Mouse (Mus musculus): ENCODE data around the gene Arhgap42.

DNA sequence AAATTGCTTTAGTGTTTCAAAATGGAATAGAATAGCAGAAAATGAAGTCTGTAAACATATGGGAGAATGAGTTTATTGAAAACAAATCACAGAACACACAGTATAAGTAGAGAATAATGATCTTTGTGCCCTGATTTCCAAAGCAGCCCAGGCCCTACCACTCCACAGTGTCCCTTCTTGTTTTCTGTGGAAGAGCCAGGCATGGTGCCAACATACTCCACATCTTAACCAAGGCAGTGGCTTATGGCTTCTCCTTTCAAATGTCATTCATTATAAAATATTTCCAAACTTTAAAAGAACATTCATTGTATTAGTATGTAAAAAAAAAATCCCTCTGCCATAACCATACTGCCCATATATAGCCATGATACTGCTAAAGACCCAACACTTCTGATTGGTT, 42.9 kb downstream of the Arhgap42 start:
- TF ChIP-seq CTCF (IDR thresholded peaks at IDR 0.05; ENCODE audit: low read depth): no peak
- no peak for TF ChIP-seq EP300 (IDR thresholded peaks at IDR 0.05; ENCODE audit: low read depth)

Data from liver, postnatal 0 days (tissue).